Mouse (Mus musculus) hindbrain, embryonic 11.5 days (tissue): ENCODE data around the gene 6430628N08Rik. TPM values are rescaled to one million over a fixed set of nuclear protein-coding genes. Genes with fewer than 3 reads are reported as not detected.

Experiments used
- ATAC-seq: fragments of 200-750 bp; cut with Nextera tagmentation; 2 replicates; pipeline ENCODE4 v1.8.0; 2017; ENCODE audit warnings: mild to moderate bottlenecking, moderate TSS enrichment, moderate library complexity; ENCODE audit not compliant: low FRiP score
- DNase-seq: peaks from one replicate; pipeline ENCODE4 v3.0.0-alpha.2; 2015; ENCODE audit warnings: low spot score
- H3K27ac ChIP-seq: fragments of 300-500 bp; sonication (generic); 2 replicates; pipeline ENCODE4 v1.5.1; 2014; ENCODE audit warnings: mild to moderate bottlenecking, low read depth, low read length
- H3K27me3 ChIP-seq: fragments of 300-500 bp; sonication (generic); 2 replicates; pipeline ENCODE4 v1.6.1; 2014; ENCODE audit warnings: mild to moderate bottlenecking, low read length, moderate library complexity, mixed read lengths; ENCODE audit not compliant: control insufficient read depth, insufficient read depth
- H3K36me3 ChIP-seq: fragments of 300-500 bp; sonication (generic); 2 replicates; pipeline ENCODE4 v1.6.1; 2014; ENCODE audit warnings: mild to moderate bottlenecking, low read length, moderate library complexity, mixed read lengths; ENCODE audit not compliant: control insufficient read depth, insufficient read depth
- H3K4me1 ChIP-seq: fragments of 300-500 bp; sonication (generic); replicated peaks from 2 replicates; pipeline ENCODE4 v1.6.1; 2014; ENCODE audit warnings: low read length, mixed read lengths; ENCODE audit not compliant: control insufficient read depth, insufficient read depth
- H3K4me2 ChIP-seq: fragments of 300-500 bp; sonication (generic); replicated peaks from 2 replicates; pipeline ENCODE4 v1.6.1; 2014; ENCODE audit warnings: mild to moderate bottlenecking, low read depth, low read length
- H3K4me3 ChIP-seq: fragments of 300-500 bp; sonication (generic); 2 replicates; pipeline ENCODE4 v1.5.1; 2014; ENCODE audit warnings: low read depth, low read length
- H3K9ac ChIP-seq: fragments of 300-500 bp; sonication (generic); 2 replicates; pipeline ENCODE4 v1.6.1; 2014; ENCODE audit warnings: low read depth, low read length
- H3K9me3 ChIP-seq: fragments of 300-500 bp; sonication (generic); 2 replicates; pipeline ENCODE4 v1.6.1; 2016; ENCODE audit warnings: low read length; ENCODE audit not compliant: control insufficient read depth
- WGBS: fragments of 180-500 bp; shearing (Covaris S2); extraction: QIAGEN DNeasy Blood & Tissue Kit; methylation state at CpG from one replicate; pipeline ENCODE4 v1.1.7; 2014; 5-methylcytosine and 5-hydroxymethylcytosine counted together
- polyA plus RNA-seq: library from polyadenylated mRNA; unstranded; fragments of >200 nt; fragmentation: Nextera tagmentation; extraction: Ambion mirVana; gene quantifications from 2 replicates; pipeline ENCODE4 v1.2.1, GENCODE M21; 2014

6430628N08Rik gene
- polyA plus RNA-seq, 1 experiment from 2014 or later = not detected

DNA sequence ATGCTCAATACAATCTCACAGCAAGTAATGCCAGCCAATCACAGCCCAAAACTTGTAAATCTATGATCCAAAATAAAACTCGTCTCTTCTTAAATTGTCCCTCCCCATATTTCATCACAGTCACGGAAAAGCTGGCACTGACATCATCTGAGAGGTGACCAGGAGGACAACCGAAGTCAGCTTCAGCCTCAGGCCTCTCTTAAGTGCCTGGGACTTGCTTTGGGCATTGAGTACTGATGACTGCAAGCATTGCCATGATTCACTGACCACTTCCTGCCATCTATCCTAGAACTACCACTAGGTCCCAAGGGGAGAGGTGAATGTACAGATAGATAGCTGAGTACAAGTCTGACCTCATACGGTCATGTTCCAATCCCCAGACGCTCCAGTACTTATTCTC, 32.2 kb downstream of the 6430628N08Rik start:
- H3K27me3 ChIP-seq = peaks cover 13% of the 10 kb centered on the region
- DNase-seq = no peak
- WGBS = 89% methylated on average over 5 of the region's 5 CpGs
- H3K4me3 ChIP-seq = no peak overlapping the region
- no peaks in the 10 kb centered on the region for H3K9me3 ChIP-seq
- H3K36me3 ChIP-seq = 0 out of 2 replicates have a peak, but pooled peaks cover 2% of the 10 kb centered on the region
- H3K9ac ChIP-seq = no peak overlapping the region
- H3K4me1 ChIP-seq = no peaks in the 10 kb centered on the region
- ATAC-seq = no peak
- H3K27ac ChIP-seq = no peak overlapping the region
- no peak overlapping the region for H3K4me2 ChIP-seq

DNA sequence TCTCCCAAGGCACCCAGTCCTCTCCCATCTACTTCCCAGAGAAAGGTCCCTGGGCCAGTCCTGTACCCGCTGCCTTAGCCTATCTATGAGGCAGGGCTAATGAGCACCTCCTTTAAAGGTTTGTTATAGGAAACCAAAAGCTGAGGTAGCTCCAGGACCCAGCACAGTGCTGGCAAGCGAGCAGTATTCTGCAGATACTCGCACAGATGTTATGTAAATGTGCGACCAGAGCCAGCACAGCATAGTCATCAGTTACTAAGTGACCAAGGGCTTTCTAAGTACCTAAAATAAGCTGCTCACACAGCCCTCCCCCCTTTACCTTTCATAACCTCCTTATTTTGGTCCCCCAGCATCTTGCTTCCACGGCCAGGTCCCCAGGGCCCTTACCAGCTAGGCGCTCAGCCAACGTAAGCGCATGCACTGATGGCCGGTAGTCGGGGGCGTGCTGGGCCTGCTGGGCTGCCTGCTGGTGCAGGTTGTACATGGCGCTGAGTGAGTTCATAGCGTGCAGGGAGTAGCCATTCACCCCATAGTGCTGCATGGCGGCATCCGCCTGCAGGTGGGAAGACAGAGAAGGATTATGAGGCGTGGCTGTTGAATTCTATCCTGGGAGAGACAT, 32.9 kb downstream of the 6430628N08Rik start:
- no peak for DNase-seq
- Histone ChIP-seq H3K4me3 (no peak overlapping the region), H3K36me3 (0 out of 2 replicates have a peak, but pooled peaks cover 2% of the 10 kb centered on the region), H3K9me3 (no peaks in the 10 kb centered on the region), H3K4me2 (no peak overlapping the region), H3K9ac (no peak overlapping the region), H3K4me1 (no peaks in the 10 kb centered on the region), H3K27me3 (peaks cover 7% of the 10 kb centered on the region; the same call in 1 of the 2 replicates), H3K27ac (no peak overlapping the region)
- no peak for ATAC-seq
- 76% methylated on average over 16 of the region's 16 CpGs for WGBS

GRCm38 (mm10) chr4:115927637-115928036, 37.2 kb downstream of the 6430628N08Rik start:
- WGBS = 74% methylated on average over 7 of the region's 7 CpGs
- no peak overlapping the region for H3K4me2 ChIP-seq
- H3K4me1 ChIP-seq = no peaks in the 10 kb centered on the region
- no peak overlapping the region for H3K9ac ChIP-seq
- no peak overlapping the region for H3K4me3 ChIP-seq
- no peak for ATAC-seq
- no peaks in the 10 kb centered on the region for H3K36me3 ChIP-seq
- DNase-seq = no peak
- H3K9me3 ChIP-seq = no peaks in the 10 kb centered on the region
- no peak overlapping the region for H3K27ac ChIP-seq
- H3K27me3 ChIP-seq = peaks cover 28% of the 10 kb centered on the region

- Histone ChIP-seq H3K36me3 (no peaks in the 10 kb centered on the region), H3K9me3 (no peaks in the 10 kb centered on the region), H3K27me3 (peaks cover 65% of the 10 kb centered on the region), H3K4me1 (peaks cover 7% of the 10 kb centered on the region), H3K4me2 (no peak overlapping the region), H3K27ac (no peak overlapping the region), H3K4me3 (no peak overlapping the region), H3K9ac (no peak overlapping the region)
- DNase-seq (no peak), ATAC-seq (peak; percentile 50)
- WGBS = 45% methylated on average over 13 of the region's 13 CpGs
These were observed 41.2 kb downstream of the 6430628N08Rik start for GRCm38 (mm10) chr4:115931556-115932088.

DNA sequence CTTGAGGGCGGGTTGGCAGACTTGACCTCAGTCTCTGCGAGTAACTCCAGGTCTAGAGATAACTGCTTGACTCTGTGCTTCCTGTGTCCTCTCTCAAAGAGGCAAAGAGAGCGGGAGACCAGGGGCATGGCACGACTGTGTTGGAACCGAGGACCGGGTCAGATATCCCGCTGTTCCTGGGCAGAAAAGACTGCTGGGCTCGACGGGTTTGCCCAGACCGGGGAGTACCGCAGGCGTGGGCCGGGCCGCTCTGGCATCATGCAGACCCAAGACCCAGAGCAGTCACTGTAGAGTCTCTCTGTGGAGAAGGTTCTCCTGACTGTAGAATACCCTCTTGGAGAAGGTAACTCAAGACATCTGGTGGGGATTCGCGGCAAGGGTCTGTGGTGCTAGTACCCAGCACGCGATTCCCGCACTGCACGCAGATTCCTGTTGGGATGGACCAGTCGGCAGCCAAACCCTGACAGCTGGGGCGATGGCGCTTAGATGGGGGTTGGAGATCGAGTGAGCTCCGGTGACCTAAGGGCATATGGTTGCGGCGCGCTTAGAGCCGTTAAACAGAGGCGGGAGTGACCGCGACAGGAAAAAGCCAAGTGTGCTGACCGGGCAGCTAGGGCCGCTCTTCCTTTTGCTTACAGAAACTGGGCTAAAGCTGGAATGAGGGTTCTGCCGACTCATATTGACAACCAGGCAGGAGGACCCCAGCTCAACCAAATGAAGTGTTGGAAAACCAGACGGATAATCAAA, 45.5 kb downstream of the 6430628N08Rik start:
- Histone ChIP-seq H3K4me2 (peak overlapping the region; percentile 2; the same call in 1 of the 2 replicates), H3K4me1 (peaks cover 21% of the 10 kb centered on the region), H3K36me3 (no peaks in the 10 kb centered on the region), H3K4me3 (peak overlapping the region; percentile 13; the same call in 1 of the 2 replicates), H3K9ac (peak overlapping the region; percentile 19; the same call in 1 of the 2 replicates), H3K27me3 (peaks cover 93% of the 10 kb centered on the region), H3K27ac (no peak overlapping the region), H3K9me3 (no peaks in the 10 kb centered on the region)
- DNase-seq (peak; percentile 68), ATAC-seq (no peak)
- under 1% methylated on average over 36 of the region's 36 CpGs for WGBS

DNA sequence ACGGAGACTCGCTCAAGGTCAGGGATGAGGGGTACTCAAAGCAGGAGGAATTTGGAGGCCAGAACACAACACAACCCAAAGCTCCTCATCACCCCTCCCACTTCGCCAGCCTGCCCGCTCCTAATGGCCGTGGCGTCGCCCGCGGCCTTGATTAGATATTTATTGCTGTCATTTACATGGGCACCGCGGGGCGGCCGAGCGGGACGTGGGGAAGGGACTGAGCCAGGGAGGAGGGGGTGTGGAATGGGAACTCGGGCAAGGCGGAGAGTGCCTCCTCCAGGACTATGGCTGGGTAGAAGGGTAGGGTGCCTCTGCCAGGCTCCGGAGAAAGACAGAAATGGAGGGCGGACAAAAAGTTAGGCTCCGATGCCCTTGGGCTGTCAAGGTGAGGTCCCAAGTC, 46.2 kb downstream of the 6430628N08Rik start:
- no peak for DNase-seq
- H3K9ac ChIP-seq = no peak overlapping the region
- WGBS = under 1% methylated on average over 20 of the region's 20 CpGs
- no peaks in the 10 kb centered on the region for H3K36me3 ChIP-seq
- peaks cover 21% of the 10 kb centered on the region for H3K4me1 ChIP-seq
- H3K27ac ChIP-seq = no peak overlapping the region
- H3K27me3 ChIP-seq = peaks cover 95% of the 10 kb centered on the region
- H3K4me2 ChIP-seq = 0 out of 2 replicates have a peak overlapping the region, but pooled peaks have one; percentile 2
- peak overlapping the region; percentile 13 for H3K4me3 ChIP-seq
- peak; percentile 51; the same call in 1 of the 2 replicates for ATAC-seq
- H3K9me3 ChIP-seq = no peaks in the 10 kb centered on the region

- Histone ChIP-seq H3K4me2 (peak overlapping the region; percentile 5; the same call in 1 of the 2 replicates), H3K4me1 (peaks cover 21% of the 10 kb centered on the region), H3K27ac (no peak overlapping the region), H3K9ac (no peak overlapping the region), H3K4me3 (peak overlapping the region; percentile 13), H3K9me3 (no peaks in the 10 kb centered on the region), H3K36me3 (no peaks in the 10 kb centered on the region), H3K27me3 (peaks cover 96% of the 10 kb centered on the region)
- ATAC-seq (0 out of 2 replicates have a peak, but pooled peaks have one; percentile 8), DNase-seq (peak; percentile 59)
- WGBS = 1% methylated on average over 19 of the region's 19 CpGs
These were observed 46.9 kb downstream of the 6430628N08Rik start for GRCm38 (mm10) chr4:115937061-115937976.
